Mouse (Mus musculus) fibroblast of lung, adult 2 months (primary cell): ENCODE results near the gene Fastkd1.
"Not testable (repeated sequence)": the region's sequence is repeated elsewhere in the genome, so short reads cannot be mapped to it uniquely, and the experiment has no call there.

Source experiments
- DNase-seq: peaks from one replicate; pipeline ENCODE4 v3.0.0-alpha.2; 2011; ENCODE audit warnings: low read depth

Gene Fastkd1

DNA sequence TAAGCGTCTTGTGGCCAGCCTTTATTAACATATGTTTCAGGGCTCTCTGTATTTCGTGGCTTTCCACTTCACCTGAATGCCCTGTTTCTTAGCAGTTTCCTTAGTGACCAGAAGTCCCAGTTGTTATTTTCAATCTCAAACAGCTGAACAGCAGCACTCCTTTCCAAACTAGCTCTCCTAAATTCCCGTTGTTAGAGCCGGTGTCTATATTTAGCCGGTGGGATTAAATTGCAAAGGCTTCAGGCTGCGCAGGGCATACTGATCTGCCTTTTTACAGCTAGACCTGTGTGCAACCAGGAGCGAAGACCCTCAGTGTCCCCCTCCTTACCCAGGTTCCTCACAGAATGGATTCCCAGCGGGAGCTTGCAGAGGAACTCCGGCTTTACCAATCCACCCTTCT is 43.5 kb downstream of the Fastkd1 start, which contains the start of gene Klhl41:
TSS of gene Klhl41 (plus strand) at position 268 of the 400 bp plus-strand sequence.
- no peak for DNase-seq

GRCm38 (mm10) chr2:69668414-69668813 is 44.9 kb downstream of the Fastkd1 start:
- no peak for DNase-seq

- no peak for DNase-seq
Observed at GRCm38 (mm10) chr2:69667656-69668055, 45.7 kb downstream of the Fastkd1 start.

DNA sequence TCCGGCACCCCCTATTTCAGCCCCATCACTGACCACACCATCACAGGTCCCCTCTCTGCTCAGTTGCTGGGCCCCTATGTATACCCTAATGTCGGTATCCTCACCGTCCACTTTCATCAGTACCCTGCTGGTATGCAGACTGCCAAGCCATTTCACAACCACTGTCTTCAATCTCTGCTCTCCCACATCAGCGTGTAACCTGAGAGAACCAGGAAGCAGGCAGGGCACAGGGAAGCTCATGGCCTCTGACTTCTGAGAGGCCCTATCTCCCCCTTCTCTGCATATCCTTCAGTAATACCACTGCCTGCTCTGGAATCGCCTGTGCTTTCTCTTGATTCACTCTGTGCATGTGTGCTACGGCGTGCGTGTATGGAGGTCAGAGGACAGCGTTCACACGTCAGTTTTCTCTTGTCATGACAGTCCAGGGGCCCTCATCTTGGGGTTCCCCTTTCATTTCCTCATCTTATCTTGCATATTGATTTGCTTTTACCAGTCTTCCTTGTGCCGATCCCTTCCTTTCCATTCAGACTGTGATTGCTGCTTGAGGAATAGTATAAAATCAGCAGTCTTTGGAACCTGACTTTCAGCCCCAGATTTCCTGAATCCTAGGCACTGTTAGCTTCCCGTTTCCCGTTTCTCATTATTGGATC is 49.4 kb downstream of the Fastkd1 start:
- no peak for DNase-seq

DNA sequence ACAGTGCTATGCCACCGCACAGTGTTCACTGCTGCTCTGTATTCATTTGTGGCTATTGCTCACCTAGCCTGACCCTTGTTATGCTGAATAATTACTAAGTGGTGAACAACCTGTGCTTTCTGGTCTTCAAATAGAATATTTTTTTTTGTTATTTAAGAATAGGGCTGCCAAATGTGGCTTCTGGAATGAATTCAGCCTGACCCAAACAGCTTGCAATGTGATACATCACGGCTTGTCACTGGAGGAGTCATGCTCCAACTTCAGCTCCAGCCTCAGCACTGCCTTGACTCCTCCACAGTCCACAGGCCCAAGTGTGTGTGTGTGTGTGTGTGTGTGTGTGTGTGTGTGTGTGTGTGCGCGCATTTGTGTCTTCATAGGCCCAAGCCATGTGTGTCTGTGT is 54.0 kb downstream of the Fastkd1 start:
- DNase-seq = peak; percentile 54

- no peak for DNase-seq
Observed at GRCm38 (mm10) chr2:69649716-69650115, 63.6 kb downstream of the Fastkd1 start.

- DNase-seq = peak; percentile 83
Observed at GRCm38 (mm10) chr2:69646726-69647490, 66.4 kb downstream of the Fastkd1 start, which contains the start of gene Bbs5. Bbs5 (plus strand) TSS chr2:69647171.

- DNase-seq = no peak
Observed at GRCm38 (mm10) chr2:69644968-69645617, 68.2 kb downstream of the Fastkd1 start.

DNA sequence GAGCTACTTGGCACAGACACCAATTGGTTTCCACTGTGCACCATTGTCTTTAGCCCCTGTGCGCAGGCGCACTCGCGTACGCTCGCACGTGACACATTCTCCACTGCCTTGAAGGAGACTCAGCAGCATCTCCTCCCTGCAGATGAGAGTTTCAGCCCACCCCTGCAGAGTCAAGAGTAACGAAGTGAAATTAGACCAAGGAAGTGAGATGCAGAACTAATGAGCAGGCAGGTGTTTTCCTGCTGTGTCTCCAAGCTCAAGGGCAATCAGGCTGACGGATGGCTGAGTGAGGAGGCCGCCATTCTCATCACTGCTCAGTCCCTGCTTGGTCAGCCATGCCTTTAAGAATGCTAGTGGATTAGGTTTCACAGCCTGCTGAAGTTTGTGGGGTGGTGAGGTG is 73.2 kb downstream of the Fastkd1 start:
- no peak for DNase-seq

DNA sequence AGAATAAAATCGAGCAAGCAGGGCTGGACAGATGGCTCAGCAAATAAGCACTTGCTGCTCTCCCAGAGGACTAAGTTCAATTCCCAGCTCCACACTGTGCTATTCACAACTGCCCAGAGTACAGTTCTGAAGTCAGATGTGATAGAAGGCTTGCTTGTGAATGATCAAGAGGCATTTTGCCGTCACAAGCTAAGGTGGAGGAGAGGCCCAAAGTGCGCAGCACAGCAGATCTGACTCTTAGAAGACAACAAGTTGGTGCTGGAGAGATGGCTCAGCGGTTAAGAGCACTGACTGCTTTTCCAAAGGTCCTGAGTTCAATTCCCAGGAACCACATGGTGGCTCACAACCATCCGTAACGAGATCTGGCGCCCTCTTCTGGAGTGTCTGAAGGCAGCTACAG is 75.3 kb downstream of the Fastkd1 start:
- not testable (repeated sequence) for DNase-seq
